Mouse (Mus musculus): ENCODE data around the gene Atp6v1c2.
A peak's percentile ranks its signal among the peaks of the same experiment; 100 is the strongest.

Gene Atp6v1c2

GRCm38 (mm10) chr12:17329259-17329658 lies at the start of gene Atp6v1c2:
Atp6v1c2 (minus strand) TSS chr12:17329359.
- DNase-seq: no peak

- no peak for DNase-seq
Observed at GRCm38 (mm10) chr12:17376521-17376920, 47.4 kb upstream of the Atp6v1c2 start.

- DNase-seq: no peak
Observed at GRCm38 (mm10) chr12:17375243-17375642, 46.1 kb upstream of the Atp6v1c2 start.

- DNase-seq: peak; percentile 24
Observed at GRCm38 (mm10) chr12:17373470-17373975, 44.4 kb upstream of the Atp6v1c2 start.

GRCm38 (mm10) chr12:17372696-17373095 lies 43.5 kb upstream of the Atp6v1c2 start:
- DNase-seq: no peak

- no peak for DNase-seq
Observed at GRCm38 (mm10) chr12:17371589-17372235, 42.6 kb upstream of the Atp6v1c2 start.

- no peak for DNase-seq
Observed at GRCm38 (mm10) chr12:17369551-17370325, 40.6 kb upstream of the Atp6v1c2 start.

GRCm38 (mm10) chr12:17369111-17369510 lies 40.0 kb upstream of the Atp6v1c2 start:
- DNase-seq: no peak

- DNase-seq: peak; percentile 63
Observed at GRCm38 (mm10) chr12:17366981-17367380, 37.8 kb upstream of the Atp6v1c2 start.

GRCm38 (mm10) chr12:17362316-17362715 lies 33.2 kb upstream of the Atp6v1c2 start:
- DNase-seq: no peak

- DNase-seq: no peak
Observed at GRCm38 (mm10) chr12:17360650-17361049, 31.5 kb upstream of the Atp6v1c2 start.

- no peak for DNase-seq
Observed at GRCm38 (mm10) chr12:17360104-17360503, 30.9 kb upstream of the Atp6v1c2 start.

- DNase-seq: no peak
Observed at GRCm38 (mm10) chr12:17358981-17359380, 29.8 kb upstream of the Atp6v1c2 start.

- no peak for DNase-seq
Observed at GRCm38 (mm10) chr12:17357795-17358194, 28.6 kb upstream of the Atp6v1c2 start.

GRCm38 (mm10) chr12:17356853-17357252 lies 27.7 kb upstream of the Atp6v1c2 start:
- no peak for DNase-seq

GRCm38 (mm10) chr12:17350106-17350505 lies 20.9 kb upstream of the Atp6v1c2 start:
- DNase-seq: no peak

GRCm38 (mm10) chr12:17348048-17349036 lies 19.2 kb upstream of the Atp6v1c2 start, which contains the start of gene Nol10:
Nol10 (plus strand) TSS chr12:17348458.
- DNase-seq: peak; percentile 94

GRCm38 (mm10) chr12:17347327-17348047 lies 18.3 kb upstream of the Atp6v1c2 start:
- DNase-seq: no peak

GRCm38 (mm10) chr12:17339114-17339905 lies 10.2 kb upstream of the Atp6v1c2 start:
- no peak for DNase-seq

GRCm38 (mm10) chr12:17338338-17338737 lies 9.2 kb upstream of the Atp6v1c2 start:
- no peak for DNase-seq

GRCm38 (mm10) chr12:17333459-17333858 lies 4.3 kb upstream of the Atp6v1c2 start:
- DNase-seq: no peak

Measured in right cerebral cortex, adult 18-20 months (tissue).